Mouse (Mus musculus): ENCODE measurements around the gene Pcnx2. TPM values are rescaled to one million over a fixed set of nuclear protein-coding genes. Genes with fewer than 3 reads are reported as not detected.

Pcnx2 gene
- total and polyA plus RNA-seq, 3 experiments, result 0.34 to 0.86 (median 0.36) TPM

- TF ChIP-seq EP300 (IDR thresholded peaks at IDR 0.05; ENCODE audit: insufficient read depth, low read depth, low read length) (no peak), POLR2A (IDR thresholded peaks at IDR 0.05; ENCODE audit: insufficient read depth, low read depth, low read length) (no peak), CTCF (IDR thresholded peaks at IDR 0.05) (no peak)
- Histone ChIP-seq H3K4me3 (no peak overlapping the region), H3K27ac (no peak overlapping the region), H3K4me1 (ENCODE audit: control insufficient read depth, insufficient read depth, low read length) (no peaks in the 10 kb centered on the region), H3K9ac (ENCODE audit: low read depth, low read length) (no peak overlapping the region), H3K79me2 (replicated peaks; ENCODE audit: control insufficient read depth, insufficient read depth, low read length) (no peaks in the 10 kb centered on the region), H3K36me3 (ENCODE audit: control insufficient read depth, insufficient read depth, low read length) (no peaks in the 10 kb centered on the region), H3K27me3 (ENCODE audit: control insufficient read depth, insufficient read depth, low read length) (no peaks in the 10 kb centered on the region; the same call in 1 of the 2 replicates)
- WGBS, result 68% methylated on average over 3 of the region's 3 CpGs
- no peak for DNase-seq
- intact Hi-C loops (cut with DNase I), result no loop called here
These were observed 8.2 kb downstream of the Pcnx2 start for GRCm38 (mm10) chr8:125889920-125890319.

DNA sequence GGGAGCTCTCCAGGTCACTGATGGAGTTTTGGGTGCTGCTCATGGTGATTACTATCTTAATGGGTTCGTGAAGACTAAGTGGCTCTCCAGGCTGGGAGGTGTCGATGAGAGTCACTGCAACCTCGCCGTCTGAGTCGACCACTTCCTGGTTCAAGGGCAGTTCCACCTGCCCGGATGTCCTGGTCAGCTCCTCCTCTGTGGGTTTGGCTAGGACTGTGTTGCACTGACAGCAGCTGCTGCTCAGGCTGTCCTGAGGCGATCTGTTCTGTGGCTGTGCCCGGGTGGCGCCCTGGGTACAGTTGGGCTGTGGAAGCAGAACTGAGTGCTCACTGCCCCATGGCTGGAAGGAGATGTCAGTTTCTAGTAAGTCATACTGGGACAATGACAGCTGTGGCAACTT, 10.6 kb downstream of the Pcnx2 start:
- Histone ChIP-seq H3K4me3 (no peak overlapping the region), H3K27ac (no peak overlapping the region), H3K36me3 (ENCODE audit: control insufficient read depth, insufficient read depth, low read length) (no peaks in the 10 kb centered on the region), H3K79me2 (replicated peaks; ENCODE audit: control insufficient read depth, insufficient read depth, low read length) (no peaks in the 10 kb centered on the region), H3K4me1 (ENCODE audit: control insufficient read depth, insufficient read depth, low read length) (no peaks in the 10 kb centered on the region), H3K9ac (ENCODE audit: low read depth, low read length) (no peak overlapping the region), H3K27me3 (ENCODE audit: control insufficient read depth, insufficient read depth, low read length) (no peaks in the 10 kb centered on the region; the same call in 1 of the 2 replicates)
- WGBS, result 70% methylated on average over 9 of the region's 9 CpGs
- intact Hi-C loops (cut with DNase I), result no loop called here
- TF ChIP-seq CTCF (IDR thresholded peaks at IDR 0.05) (no peak), POLR2A (IDR thresholded peaks at IDR 0.05; ENCODE audit: insufficient read depth, low read depth, low read length) (no peak), EP300 (IDR thresholded peaks at IDR 0.05; ENCODE audit: insufficient read depth, low read depth, low read length) (no peak)
- DNase-seq, result no peak

GRCm38 (mm10) chr8:125880447-125880846, 17.7 kb downstream of the Pcnx2 start:
- H3K79me2 ChIP-seq (replicated peaks; ENCODE audit: control insufficient read depth, insufficient read depth, low read length), result no peaks in the 10 kb centered on the region
- DNase-seq, result no peak
- TF ChIP-seq POLR2A (IDR thresholded peaks at IDR 0.05; ENCODE audit: insufficient read depth, low read depth, low read length) (no peak), CTCF (IDR thresholded peaks at IDR 0.05) (no peak), EP300 (IDR thresholded peaks at IDR 0.05; ENCODE audit: insufficient read depth, low read depth, low read length) (no peak)
- H3K36me3 ChIP-seq (ENCODE audit: control insufficient read depth, insufficient read depth, low read length), result no peaks in the 10 kb centered on the region
- H3K27ac ChIP-seq, result no peak overlapping the region
- no peak overlapping the region for H3K4me3 ChIP-seq
- no peaks in the 10 kb centered on the region for H3K27me3 ChIP-seq (ENCODE audit: control insufficient read depth, insufficient read depth, low read length)
- H3K9ac ChIP-seq (ENCODE audit: low read depth, low read length), result no peak overlapping the region
- intact Hi-C loops (cut with DNase I), result no loop called here
- 50% methylated on average over 4 of the region's 4 CpGs for WGBS
- no peaks in the 10 kb centered on the region for H3K4me1 ChIP-seq (ENCODE audit: control insufficient read depth, insufficient read depth, low read length)

DNA sequence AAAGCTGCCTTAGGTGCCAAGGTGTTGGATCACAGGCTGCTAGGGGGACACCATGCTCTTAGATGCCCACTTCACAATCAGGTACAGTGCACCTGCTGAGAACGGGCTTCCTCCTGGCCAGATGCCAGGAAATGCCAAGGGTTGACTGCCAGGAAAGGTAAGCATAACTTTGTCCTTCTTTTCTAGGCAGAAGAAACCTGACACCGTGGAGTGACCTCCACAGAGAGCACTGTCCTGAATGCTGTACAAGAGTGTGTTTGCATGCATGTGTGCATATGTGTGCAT, 24.9 kb downstream of the Pcnx2 start:
- Histone ChIP-seq H3K27me3 (ENCODE audit: control insufficient read depth, insufficient read depth, low read length) (no peaks in the 10 kb centered on the region), H3K4me1 (ENCODE audit: control insufficient read depth, insufficient read depth, low read length) (peaks cover 5% of the 10 kb centered on the region), H3K4me3 (no peak overlapping the region), H3K9ac (ENCODE audit: low read depth, low read length) (no peak overlapping the region), H3K79me2 (replicated peaks; ENCODE audit: control insufficient read depth, insufficient read depth, low read length) (no peaks in the 10 kb centered on the region), H3K36me3 (ENCODE audit: control insufficient read depth, insufficient read depth, low read length) (no peaks in the 10 kb centered on the region), H3K27ac (no peak overlapping the region)
- intact Hi-C loops (cut with DNase I), result loop anchor here (5.0 kb wide), 3 partner anchors 536 to 806 kb away; no protein-coding TSS in a partner anchor
- TF ChIP-seq CTCF (IDR thresholded peaks at IDR 0.05) (no peak), POLR2A (IDR thresholded peaks at IDR 0.05; ENCODE audit: insufficient read depth, low read depth, low read length) (no peak), EP300 (IDR thresholded peaks at IDR 0.05; ENCODE audit: insufficient read depth, low read depth, low read length) (no peak)
- WGBS, result 61% methylated on average over 2 of the region's 2 CpGs
- DNase-seq, result no peak

DNA sequence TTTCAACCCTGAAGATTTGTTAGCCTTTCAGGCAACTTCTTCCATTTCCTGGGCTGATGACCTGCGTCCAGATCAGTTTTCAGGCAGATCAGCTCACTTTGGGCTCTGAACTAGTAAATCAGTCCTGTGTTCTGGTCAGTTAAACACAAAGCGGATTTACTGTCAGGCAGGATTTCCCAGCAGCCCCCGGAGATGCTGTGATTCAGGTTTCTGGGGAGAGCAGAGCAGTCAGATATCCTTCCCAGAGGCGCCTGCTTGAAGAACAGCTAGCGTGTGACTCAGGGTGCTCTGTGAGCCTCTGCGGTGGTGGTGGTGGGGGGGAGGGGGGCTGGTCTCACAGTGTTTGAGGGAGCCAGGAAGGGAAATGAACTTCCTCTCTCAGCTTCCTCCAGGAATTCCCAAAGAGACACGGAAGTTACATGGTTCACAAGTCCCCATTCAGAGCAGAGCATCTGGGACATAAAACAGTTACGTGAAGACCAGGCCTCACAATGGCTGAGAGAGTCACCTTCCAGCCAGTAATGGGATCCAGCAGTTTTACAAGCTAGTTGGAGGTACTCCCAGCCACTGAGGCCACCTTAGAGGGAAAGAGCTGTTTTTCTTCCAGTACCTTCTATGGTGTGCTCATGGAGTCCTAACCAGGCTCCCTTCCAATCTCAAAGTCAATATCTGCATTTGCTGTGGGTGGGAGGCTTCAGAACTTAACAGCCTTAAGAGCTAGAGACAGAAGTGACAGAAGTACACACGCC, 25.4 kb downstream of the Pcnx2 start:
- Histone ChIP-seq H3K27ac (no peak overlapping the region), H3K36me3 (ENCODE audit: control insufficient read depth, insufficient read depth, low read length) (no peaks in the 10 kb centered on the region), H3K27me3 (ENCODE audit: control insufficient read depth, insufficient read depth, low read length) (no peaks in the 10 kb centered on the region), H3K9ac (ENCODE audit: low read depth, low read length) (no peak overlapping the region), H3K4me3 (no peak overlapping the region), H3K79me2 (replicated peaks; ENCODE audit: control insufficient read depth, insufficient read depth, low read length) (no peaks in the 10 kb centered on the region), H3K4me1 (ENCODE audit: control insufficient read depth, insufficient read depth, low read length) (peaks cover 5% of the 10 kb centered on the region)
- WGBS, result 40% methylated on average over 9 of the region's 9 CpGs
- intact Hi-C loops (cut with DNase I), result loop anchor here (5.0 kb wide), 3 partner anchors 535 to 805 kb away; no protein-coding TSS in a partner anchor
- TF ChIP-seq CTCF (IDR thresholded peaks at IDR 0.05) (no peak), POLR2A (IDR thresholded peaks at IDR 0.05; ENCODE audit: insufficient read depth, low read depth, low read length) (no peak), EP300 (IDR thresholded peaks at IDR 0.05; ENCODE audit: insufficient read depth, low read depth, low read length) (no peak)
- no peak for DNase-seq

DNA sequence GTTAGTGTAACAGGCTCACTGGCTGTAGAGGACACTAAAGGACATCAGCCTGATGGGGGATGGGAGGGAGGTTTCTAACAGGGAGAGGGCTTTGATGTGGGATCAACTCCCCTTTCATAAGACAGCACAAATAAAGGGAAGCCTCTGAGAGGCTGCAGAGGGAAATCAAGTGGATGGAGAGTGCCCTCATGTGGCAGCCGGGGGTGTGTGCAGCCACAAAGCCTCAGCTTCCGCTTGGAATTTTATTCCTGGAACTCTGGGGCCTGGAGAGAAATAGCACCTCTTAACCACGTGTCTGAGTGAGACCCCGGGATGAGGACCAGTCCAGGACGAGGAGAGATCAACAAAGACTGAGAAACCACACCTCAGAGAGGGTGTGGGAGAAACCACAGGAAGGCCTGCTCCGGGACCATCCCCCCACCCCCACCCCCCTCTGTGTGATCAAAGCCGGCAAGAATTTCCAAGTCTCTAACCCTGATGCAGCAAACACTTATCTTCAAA, 27.2 kb downstream of the Pcnx2 start:
- intact Hi-C loops (cut with DNase I), result loop anchor here (1.0 to 5.0 kb wide), 6 partner anchors 296 to 819 kb away; no protein-coding TSS in a partner anchor
- under 1% methylated on average over 7 of the region's 7 CpGs for WGBS
- no peak overlapping the region for H3K9ac ChIP-seq (ENCODE audit: low read depth, low read length)
- no peaks in the 10 kb centered on the region for H3K36me3 ChIP-seq (ENCODE audit: control insufficient read depth, insufficient read depth, low read length)
- peaks cover 5% of the 10 kb centered on the region for H3K4me1 ChIP-seq (ENCODE audit: control insufficient read depth, insufficient read depth, low read length)
- H3K4me3 ChIP-seq, result no peak overlapping the region
- H3K27me3 ChIP-seq (ENCODE audit: control insufficient read depth, insufficient read depth, low read length), result no peaks in the 10 kb centered on the region
- DNase-seq, result peak; percentile 53 to 81
- no peaks in the 10 kb centered on the region for H3K79me2 ChIP-seq (replicated peaks; ENCODE audit: control insufficient read depth, insufficient read depth, low read length)
- TF ChIP-seq EP300 (IDR thresholded peaks at IDR 0.05; ENCODE audit: insufficient read depth, low read depth, low read length), result peak; percentile 71; the same call in 1 of the 2 replicates
- no peak for TF ChIP-seq POLR2A (IDR thresholded peaks at IDR 0.05; ENCODE audit: insufficient read depth, low read depth, low read length)
- H3K27ac ChIP-seq, result no peak overlapping the region

Measured in heart, adult 2 months (tissue).